Mouse (Mus musculus): Measurements from ENCODE around the gene Heatr9. TPM values are rescaled to one million over a fixed set of nuclear protein-coding genes. Genes with fewer than 3 reads are reported as not detected.

Gene Heatr9
- not detected in 2 replicates for polyA plus RNA-seq (2012; rRNA removed)

GRCm38 (mm10) chr11:83522075-83522474 lies at the start of gene Heatr9:
TSS of gene Heatr9 (minus strand) at chr11:83522175.

GRCm38 (mm10) chr11:83530360-83530759 lies 8.4 kb upstream of the Heatr9 start, which contains the start of gene Ccl5:
TSS of gene Ccl5 (minus strand) at chr11:83530518.

DNA sequence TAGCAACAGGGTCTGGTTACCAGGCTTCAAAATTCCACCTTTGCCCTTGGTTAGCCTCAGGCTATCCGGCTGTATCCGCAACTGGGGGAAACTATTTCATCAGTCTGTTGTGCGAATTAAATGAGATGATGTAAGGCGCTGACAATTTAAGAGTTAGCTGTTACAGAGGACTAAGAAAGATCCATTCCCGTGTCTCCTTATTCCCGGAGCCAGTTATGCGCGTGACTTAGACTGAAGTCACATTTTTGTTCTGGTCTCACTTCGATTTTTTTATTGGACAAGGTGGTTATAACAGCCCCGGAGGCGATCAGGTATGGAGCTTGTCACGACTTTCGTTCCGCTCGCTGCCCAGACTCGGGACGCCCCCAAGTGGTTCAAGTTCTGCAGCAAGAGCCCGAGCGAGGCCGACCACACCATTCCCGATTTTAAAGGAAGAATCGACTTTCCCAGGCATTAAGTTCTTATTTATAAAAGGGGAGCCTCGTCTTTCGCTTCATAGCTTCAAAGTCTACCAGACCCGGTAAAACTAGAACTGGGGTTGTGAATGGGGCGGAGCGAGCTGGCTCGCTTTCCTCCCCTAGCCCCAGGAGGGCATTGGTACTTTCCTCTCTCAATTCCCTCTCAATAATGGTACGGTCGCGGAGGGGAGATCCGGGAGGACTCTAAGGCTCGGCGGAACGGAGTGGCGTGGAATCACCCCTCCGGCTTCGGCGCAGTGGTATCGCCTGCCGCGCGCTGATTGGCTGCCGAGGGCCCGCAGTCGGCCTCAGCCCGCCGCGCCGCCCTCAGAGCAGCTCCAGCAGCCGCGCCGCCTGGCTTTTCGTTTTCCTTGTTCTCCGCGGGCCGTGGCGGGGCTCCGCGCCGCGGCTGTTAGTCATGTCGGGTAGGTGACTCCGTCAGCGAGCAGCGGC lies 49.4 kb downstream of the Heatr9 start, which contains the start of gene Taf15:
Taf15 (plus strand) TSS at position 763 of the 911 bp plus-strand sequence.

DNA sequence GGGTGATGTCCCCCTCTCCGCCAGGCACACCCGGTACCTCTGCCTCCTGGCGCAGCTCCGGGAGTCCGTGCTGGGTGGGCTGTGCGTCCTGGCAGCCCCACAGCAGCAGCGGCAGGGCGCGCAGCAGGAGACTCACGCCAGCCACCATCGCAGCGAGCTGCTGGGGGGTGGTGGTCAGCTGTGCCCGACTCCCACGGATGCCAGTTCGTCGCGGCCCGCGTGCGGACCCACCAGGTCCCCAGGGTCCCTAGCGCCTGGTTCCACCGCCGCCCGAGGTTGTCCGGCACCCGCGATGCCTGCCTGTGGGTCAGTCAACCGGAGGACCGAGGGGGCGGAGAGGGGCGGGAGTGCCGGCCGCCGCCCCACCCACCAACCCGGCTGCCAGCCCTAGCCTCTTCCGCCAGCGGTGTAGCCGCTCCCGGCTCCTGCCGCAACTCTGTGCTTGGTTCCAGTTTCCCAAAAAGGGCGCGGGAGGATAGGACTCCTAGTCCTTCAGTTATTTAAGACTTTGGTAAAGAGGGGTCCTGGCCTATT lies 59.2 kb downstream of the Heatr9 start, which contains the start of gene Mmp28:
Mmp28 (minus strand) TSS at position 361 of the 534 bp plus-strand sequence.

Other genes with a start within 250 kb of the Heatr9 start
- gene Slfn14, start 235.4 kb downstream of the Heatr9 start, polyA plus RNA-seq (2012; rRNA removed) = 0.04 and 0.06 TPM in 2 replicates
- 91.3 and 95.0 TPM in 2 replicates for gene Ap2b1, start 223.2 kb downstream of the Heatr9 start, polyA plus RNA-seq (2012; rRNA removed)
- gene Pex12, start 219.6 kb downstream of the Heatr9 start, polyA plus RNA-seq (2012; rRNA removed) = 13.1 and 15.2 TPM in 2 replicates
- gene Rasl10b, start 113.0 kb downstream of the Heatr9 start, polyA plus RNA-seq (2012; rRNA removed) = 43.2 and 47.1 TPM in 2 replicates
- 0.29 and 0.37 TPM in 2 replicates for gene Gas2l2, start 92.7 kb downstream of the Heatr9 start, polyA plus RNA-seq (2012; rRNA removed)
- gene 1700020L24Rik, start 84.5 kb downstream of the Heatr9 start, polyA plus RNA-seq (2012; rRNA removed) = 0.41 and 0.44 TPM in 2 replicates
- gene Mmp28, start 59.1 kb downstream of the Heatr9 start, polyA plus RNA-seq (2012; rRNA removed) = 5.2 and 5.4 TPM in 2 replicates
- 109 and 120 TPM in 2 replicates for gene Taf15, start 49.1 kb downstream of the Heatr9 start, polyA plus RNA-seq (2012; rRNA removed)
- gene Ccl5, start 8.3 kb upstream of the Heatr9 start, polyA plus RNA-seq (2012; rRNA removed) = 0.65 and 2.0 TPM in 2 replicates
- 2.4 and 4.1 TPM in 2 replicates for gene Ccl9, start 56.5 kb upstream of the Heatr9 start, polyA plus RNA-seq (2012; rRNA removed)
- gene Ccl6, start 70.9 kb upstream of the Heatr9 start, polyA plus RNA-seq (2012; rRNA removed) = 1.4 and 2.4 TPM in 2 replicates
- gene Rpl9-ps1, start 123.4 kb upstream of the Heatr9 start, polyA plus RNA-seq (2012; rRNA removed) = not detected in 2 replicates
- gene Ccl3, start 127.2 kb upstream of the Heatr9 start, polyA plus RNA-seq (2012; rRNA removed) = 6.2 and 7.1 TPM in 2 replicates
- 4.9 and 7.8 TPM in 2 replicates for gene Ccl4, start 140.4 kb upstream of the Heatr9 start, polyA plus RNA-seq (2012; rRNA removed)
- gene Wfdc17, start 181.8 kb upstream of the Heatr9 start, polyA plus RNA-seq (2012; rRNA removed) = 0.44 and 0.90 TPM in 2 replicates
- 0.35 TPM in 1 of 2 replicates, not detected in the other for gene Wfdc18, start 186.8 kb upstream of the Heatr9 start, polyA plus RNA-seq (2012; rRNA removed)
- gene Wfdc21, start 224.8 kb upstream of the Heatr9 start, polyA plus RNA-seq (2012; rRNA removed) = 0.17 and 0.24 TPM in 2 replicates
- gene Heatr6, start 231.5 kb upstream of the Heatr9 start, polyA plus RNA-seq (2012; rRNA removed) = 31.5 and 36.8 TPM in 2 replicates

All from central nervous system, embryonic 14 days (tissue).